Mouse (Mus musculus) brain, embryonic 14.5 days (tissue): ENCODE measurements around the gene Olfr429.

ENCODE experiments used
- CTCF ChIP-seq: fragments of 200-500 bp; IDR thresholded peaks from 2 replicates; pipeline ENCODE4 v1.5.1; 2012; ENCODE audit warnings: inconsistent platforms, mild to moderate bottlenecking, moderate library complexity, borderline replicate concordance; ENCODE audit not compliant: insufficient read depth, insufficient read length; ENCODE audit errors: extremely low read depth
- POLR2A ChIP-seq: fragments of 200-500 bp; IDR thresholded peaks from 2 replicates; pipeline ENCODE4 v1.6.1; 2012; ENCODE audit warnings: mild to moderate bottlenecking, inconsistent platforms, borderline replicate concordance; ENCODE audit not compliant: poor library complexity, insufficient read depth, insufficient read length, severe bottlenecking; ENCODE audit errors: extremely low read depth

DNA sequence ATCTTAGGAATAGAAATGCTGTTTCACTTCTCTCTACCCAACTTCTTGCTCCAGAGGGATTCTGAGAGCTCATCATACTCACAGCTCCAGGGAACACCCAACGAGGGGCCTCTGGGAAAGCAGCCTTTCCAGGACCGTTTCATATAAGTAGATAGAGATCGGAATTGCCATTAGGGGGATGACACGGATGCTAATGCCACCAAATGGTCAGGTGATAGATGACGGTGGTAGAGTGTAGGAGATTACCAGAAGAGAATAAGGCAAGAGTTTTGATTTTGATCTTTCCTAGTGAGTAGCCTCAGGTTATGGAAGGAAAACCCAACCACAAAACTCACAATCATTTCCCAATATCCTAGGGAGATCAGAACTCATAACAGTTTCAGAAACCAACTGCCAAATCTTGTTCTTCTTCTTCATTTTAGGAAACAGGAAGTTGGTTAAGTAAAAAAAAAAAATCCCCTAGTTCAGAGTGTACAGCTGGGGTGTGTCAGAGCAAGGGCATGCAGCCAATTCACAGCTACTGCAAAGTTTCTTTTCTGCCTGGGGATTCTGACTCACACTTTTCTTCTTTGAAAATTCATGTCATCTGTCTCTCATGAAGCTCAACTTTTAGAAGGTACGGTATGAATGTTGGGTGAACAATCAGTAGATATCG lies 43.5 kb upstream of the Olfr429 start, which contains the start of gene Olfr433:
- TF ChIP-seq CTCF (no peak), POLR2A (no peak)
